Mouse (Mus musculus) olfactory bulb, adult 2 months (tissue): ENCODE results near the gene Tm9sf3.

ENCODE experiments used
- CTCF ChIP-seq: fragments of 200-500 bp; IDR thresholded peaks from 2 replicates; pipeline ENCODE4 v1.5.1; 2012; ENCODE audit warnings: low read depth, mild to moderate bottlenecking, low read length, moderate library complexity; ENCODE audit not compliant: insufficient read depth
- POLR2A ChIP-seq: fragments of 200-500 bp; IDR thresholded peaks from 2 replicates; pipeline ENCODE4 v1.6.1; 2012; ENCODE audit warnings: mild to moderate bottlenecking, low read depth, low read length, moderate library complexity; ENCODE audit not compliant: insufficient read depth

DNA sequence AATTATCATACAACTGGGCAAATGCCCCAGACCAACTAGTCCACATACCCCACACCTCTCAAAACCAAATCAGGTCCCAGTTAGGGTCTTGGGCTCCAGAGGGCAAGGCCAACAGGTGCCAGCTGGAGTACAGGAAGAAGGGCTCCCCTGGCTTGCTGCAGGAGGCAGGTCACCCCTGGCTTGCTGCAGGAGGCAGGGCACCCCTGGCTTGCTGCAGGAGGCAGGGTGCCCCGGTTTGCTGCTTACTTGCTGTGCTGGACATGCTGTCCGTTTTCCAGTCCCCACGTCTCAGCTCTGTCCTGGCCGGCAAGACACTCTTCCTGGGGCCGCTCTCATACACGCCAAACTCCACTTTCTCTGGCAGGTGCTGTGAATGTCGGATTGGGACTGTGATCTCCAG lies 23.4 kb upstream of the Tm9sf3 start:
- TF ChIP-seq CTCF (no peak), POLR2A (no peak)
